Mouse (Mus musculus) forebrain, embryonic 14.5 days (tissue): ENCODE measurements around the gene Ccdc43. TPM values are rescaled to one million over a fixed set of nuclear protein-coding genes. Genes with fewer than 3 reads are reported as not detected.

Experiments
- ATAC-seq: fragments of 200-750 bp; cut with Nextera tagmentation; 2 replicates; pipeline ENCODE4 v1.8.0; 2017; ENCODE audit warnings: mild to moderate bottlenecking, moderate library complexity
- DNase-seq: peaks from one replicate; pipeline ENCODE4 v3.0.0-alpha.2; 2015; ENCODE audit warnings: low spot score
- H3K27ac ChIP-seq: fragments of 300-500 bp; sonication (generic); 2 replicates; pipeline ENCODE4 v1.5.1; 2014; ENCODE audit warnings: low read depth, mild to moderate bottlenecking, control low read depth, low read length, moderate library complexity
- H3K27me3 ChIP-seq: fragments of 300-500 bp; sonication (generic); replicated peaks from 2 replicates; pipeline ENCODE4 v1.6.1; 2014; ENCODE audit warnings: low read length, control low read depth, mixed read lengths; ENCODE audit not compliant: control insufficient read depth, insufficient read depth
- H3K36me3 ChIP-seq: fragments of 300-500 bp; sonication (generic); 2 replicates; pipeline ENCODE4 v1.6.1; 2014; ENCODE audit warnings: low read length, control low read depth; ENCODE audit not compliant: control insufficient read depth, insufficient read depth
- H3K4me1 ChIP-seq: fragments of 300-500 bp; sonication (generic); 2 replicates; pipeline ENCODE4 v1.6.1; 2014; ENCODE audit warnings: antibody characterized with exemption, low read length, control low read depth; ENCODE audit not compliant: control insufficient read depth, insufficient read depth
- H3K4me2 ChIP-seq: fragments of 300-500 bp; sonication (generic); 2 replicates; pipeline ENCODE4 v1.6.1; 2014; ENCODE audit warnings: mild to moderate bottlenecking, control low read depth, low read length
- H3K4me3 ChIP-seq: fragments of 300-500 bp; sonication (generic); 2 replicates; pipeline ENCODE4 v1.5.1; 2014; ENCODE audit warnings: low read depth, low read length, control low read depth
- H3K9ac ChIP-seq: fragments of 300-500 bp; sonication (generic); 2 replicates; pipeline ENCODE4 v1.6.1; 2014; ENCODE audit warnings: mild to moderate bottlenecking, low read length, control low read depth, moderate library complexity
- H3K9me3 ChIP-seq: fragments of 300-500 bp; sonication (generic); replicated peaks from 2 replicates; pipeline ENCODE4 v1.6.1; 2016; ENCODE audit warnings: low read length, control low read depth, mixed read lengths; ENCODE audit not compliant: control insufficient read depth
- WGBS: fragments of 180-500 bp; shearing (Covaris S2); extraction: QIAGEN DNeasy Blood & Tissue Kit; methylation state at CpG from one replicate; pipeline ENCODE4 v1.1.7; 2014; 5-methylcytosine and 5-hydroxymethylcytosine counted together
- polyA plus RNA-seq: library from polyadenylated mRNA; unstranded; fragments of >200 nt; fragmentation: Nextera tagmentation; extraction: Ambion mirVana; gene quantifications from 2 replicates; pipeline ENCODE4 v1.2.1, GENCODE M21; 2014

The Ccdc43 gene
- polyA plus RNA-seq, 1 experiment from 2014 or later = 39.4 TPM

GRCm38 (mm10) chr11:102656326-102656926, 41.2 kb downstream of the Ccdc43 start:
- Histone ChIP-seq H3K27me3 (no peaks in the 10 kb centered on the region), H3K9me3 (no peaks in the 10 kb centered on the region), H3K4me2 (no peak overlapping the region), H3K27ac (no peak overlapping the region), H3K36me3 (no peaks in the 10 kb centered on the region), H3K9ac (no peak overlapping the region), H3K4me1 (no peaks in the 10 kb centered on the region), H3K4me3 (no peak overlapping the region)
- no peak for ATAC-seq
- WGBS = 17% methylated on average over 4 of the region's 4 CpGs
- DNase-seq = peak; percentile 72

GRCm38 (mm10) chr11:102655888-102656287, 41.7 kb downstream of the Ccdc43 start:
- Histone ChIP-seq H3K27ac (no peak overlapping the region), H3K9ac (no peak overlapping the region), H3K36me3 (no peaks in the 10 kb centered on the region), H3K27me3 (no peaks in the 10 kb centered on the region), H3K9me3 (no peaks in the 10 kb centered on the region), H3K4me2 (no peak overlapping the region), H3K4me3 (no peak overlapping the region), H3K4me1 (no peaks in the 10 kb centered on the region)
- WGBS = 75% methylated on average over 8 of the region's 8 CpGs
- DNase-seq (no peak), ATAC-seq (no peak)

GRCm38 (mm10) chr11:102652844-102653243, 44.7 kb downstream of the Ccdc43 start:
- no peak overlapping the region for H3K27ac ChIP-seq
- ATAC-seq = no peak
- no peak overlapping the region for H3K4me2 ChIP-seq
- peak; percentile 39 for DNase-seq
- no peaks in the 10 kb centered on the region for H3K27me3 ChIP-seq
- H3K4me1 ChIP-seq = no peaks in the 10 kb centered on the region
- no peak overlapping the region for H3K9ac ChIP-seq
- no peak overlapping the region for H3K4me3 ChIP-seq
- H3K36me3 ChIP-seq = no peaks in the 10 kb centered on the region
- no peaks in the 10 kb centered on the region for H3K9me3 ChIP-seq
- 70% methylated on average over 3 of the region's 3 CpGs for WGBS

DNA sequence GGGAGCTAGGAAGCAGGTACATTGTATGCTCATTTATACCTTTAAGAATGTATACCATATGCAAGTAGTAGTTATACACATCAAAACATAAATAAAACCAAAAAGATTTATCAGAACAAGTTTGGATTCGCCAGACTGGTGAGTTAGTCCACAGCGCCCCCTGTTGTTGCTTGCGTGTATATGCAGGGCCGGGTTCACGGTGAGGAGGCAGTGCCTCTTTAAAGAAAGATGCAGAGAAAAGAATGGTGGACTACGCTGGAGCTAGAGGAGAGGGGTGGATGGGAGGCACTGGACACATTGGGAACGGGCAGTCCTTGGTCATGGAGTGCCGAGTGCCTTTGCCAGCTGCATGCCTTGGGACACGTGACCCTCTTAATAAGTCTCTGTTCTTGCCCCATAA, 46.2 kb downstream of the Ccdc43 start:
- 5% methylated on average over 9 of the region's 9 CpGs for WGBS
- Histone ChIP-seq H3K4me2 (no peak overlapping the region), H3K27ac (no peak overlapping the region), H3K9ac (no peak overlapping the region), H3K36me3 (no peaks in the 10 kb centered on the region), H3K27me3 (no peaks in the 10 kb centered on the region), H3K9me3 (no peaks in the 10 kb centered on the region), H3K4me3 (no peak overlapping the region), H3K4me1 (no peaks in the 10 kb centered on the region)
- DNase-seq = peak; percentile 85
- no peak; the same call in 1 of the 2 replicates for ATAC-seq

DNA sequence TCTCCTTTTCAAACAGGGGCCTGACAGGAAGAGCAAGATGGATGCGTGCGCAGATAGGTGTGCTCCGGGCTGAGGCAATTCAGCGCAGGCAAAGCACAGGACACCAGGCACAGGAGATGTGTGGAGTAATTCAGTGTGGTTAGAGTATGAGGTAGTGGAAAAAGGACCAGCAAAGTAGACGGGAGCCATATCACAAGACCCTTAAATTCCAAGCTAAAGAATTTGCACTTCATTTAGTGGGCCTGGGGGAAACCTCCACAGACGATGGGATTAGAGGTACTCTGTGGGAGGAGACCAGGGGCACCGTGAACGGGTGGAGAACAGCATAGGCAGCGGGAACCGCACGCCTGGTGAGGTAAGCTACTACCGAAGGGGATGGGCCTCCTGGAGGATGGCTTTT, 49.7 kb downstream of the Ccdc43 start:
- H3K4me1 ChIP-seq = no peaks in the 10 kb centered on the region
- no peak overlapping the region for H3K4me3 ChIP-seq
- no peaks in the 10 kb centered on the region for H3K36me3 ChIP-seq
- no peaks in the 10 kb centered on the region for H3K27me3 ChIP-seq
- 59% methylated on average over 12 of the region's 12 CpGs for WGBS
- DNase-seq (no peak), ATAC-seq (no peak)
- H3K27ac ChIP-seq = no peak overlapping the region
- H3K4me2 ChIP-seq = no peak overlapping the region
- H3K9me3 ChIP-seq = no peaks in the 10 kb centered on the region
- no peak overlapping the region for H3K9ac ChIP-seq

GRCm38 (mm10) chr11:102646226-102646625, 51.4 kb downstream of the Ccdc43 start:
- Histone ChIP-seq H3K27ac (no peak overlapping the region), H3K4me1 (no peaks in the 10 kb centered on the region), H3K4me3 (no peak overlapping the region), H3K4me2 (no peak overlapping the region), H3K9me3 (no peaks in the 10 kb centered on the region), H3K9ac (no peak overlapping the region), H3K36me3 (no peaks in the 10 kb centered on the region), H3K27me3 (no peaks in the 10 kb centered on the region)
- DNase-seq = no peak
- ATAC-seq = no peak
- WGBS = 88% methylated on average over 13 of the region's 13 CpGs

GRCm38 (mm10) chr11:102643891-102644382, 53.6 kb downstream of the Ccdc43 start:
- Histone ChIP-seq H3K36me3 (no peaks in the 10 kb centered on the region), H3K4me2 (no peak overlapping the region), H3K9ac (no peak overlapping the region), H3K27me3 (no peaks in the 10 kb centered on the region), H3K9me3 (no peaks in the 10 kb centered on the region), H3K4me1 (no peaks in the 10 kb centered on the region; the same call in 1 of the 2 replicates), H3K4me3 (no peak overlapping the region), H3K27ac (no peak overlapping the region)
- 76% methylated on average over 10 of the region's 10 CpGs for WGBS
- DNase-seq (no peak), ATAC-seq (no peak)

- Histone ChIP-seq H3K27me3 (no peaks in the 10 kb centered on the region), H3K27ac (no peak overlapping the region), H3K4me1 (peaks cover 6% of the 10 kb centered on the region), H3K4me2 (no peak overlapping the region), H3K36me3 (no peaks in the 10 kb centered on the region), H3K9me3 (no peaks in the 10 kb centered on the region), H3K9ac (no peak overlapping the region), H3K4me3 (no peak overlapping the region)
- ATAC-seq (0 out of 2 replicates have a peak, but pooled peaks have one; percentile 32), DNase-seq (peak; percentile 33)
- 45% methylated on average over 12 of the region's 12 CpGs for WGBS
Observed at GRCm38 (mm10) chr11:102636887-102637286, 60.7 kb downstream of the Ccdc43 start.
